Mouse (Mus musculus) liver, embryonic 14.5 days (tissue): ENCODE measurements around the gene Itga7. TPM values are rescaled to one million over a fixed set of nuclear protein-coding genes. Genes with fewer than 3 reads are reported as not detected.

Experiments used
- ATAC-seq: fragments of 200-750 bp; cut with Nextera tagmentation; 2 replicates; pipeline ENCODE4 v1.8.0; 2017; ENCODE audit warnings: moderate number of reproducible peaks, mild to moderate bottlenecking, moderate library complexity; ENCODE audit not compliant: insufficient read depth
- DNase-seq, 3 experiments: peaks; one replicate each; pipeline ENCODE4 v3.0.0-alpha.2; 2012 to 2013; ENCODE audit warnings: low read depth in 3 of 3, low spot score in 3 of 3
- H3K27ac ChIP-seq: fragments of 300-500 bp; sonication (generic); 2 replicates; pipeline ENCODE4 v1.5.1; 2014; ENCODE audit warnings: moderate library complexity, mild to moderate bottlenecking, control low read depth, inconsistent platforms
- H3K27me3 ChIP-seq: fragments of 300-500 bp; sonication (generic); 2 replicates; pipeline ENCODE4 v1.6.1; 2014; ENCODE audit warnings: mild to moderate bottlenecking, low read length, moderate library complexity; ENCODE audit not compliant: control insufficient read depth, insufficient read depth
- H3K36me3 ChIP-seq: fragments of 300-500 bp; sonication (generic); replicated peaks from 2 replicates; pipeline ENCODE4 v1.6.1; 2014; ENCODE audit warnings: low read depth; ENCODE audit not compliant: control insufficient read depth, insufficient read depth
- H3K4me1 ChIP-seq, 2 experiments: fragments of 200-500 bp in 1 of 2; fragments of 300-500 bp in 1 of 2; sonication (generic) in 1 of 2; replicated peaks; 2 replicates each; pipeline ENCODE4 v1.6.1; 2012 to 2014; ENCODE audit warnings: antibody characterized with exemption in 1 of 2, inconsistent platforms in 1 of 2, low read length in 1 of 2; ENCODE audit not compliant: control insufficient read depth in 2 of 2, insufficient read depth in 2 of 2
- H3K4me2 ChIP-seq: fragments of 300-500 bp; sonication (generic); 2 replicates; pipeline ENCODE4 v1.6.1; 2014; ENCODE audit warnings: low read depth, mild to moderate bottlenecking, control low read depth, moderate library complexity
- H3K4me3 ChIP-seq, 2 experiments: fragments of 200-500 bp in 1 of 2; fragments of 300-500 bp in 1 of 2; sonication (generic) in 1 of 2; 2 replicates each; pipeline ENCODE4 v1.5.1; 2012 to 2014; ENCODE audit warnings: low read depth in 2 of 2, low read length in 2 of 2, mild to moderate bottlenecking in 2 of 2, control low read depth in 1 of 2, inconsistent platforms in 1 of 2, moderate library complexity in 1 of 2; ENCODE audit not compliant: insufficient read depth in 1 of 2
- H3K9ac ChIP-seq: fragments of 300-500 bp; sonication (generic); replicated peaks from 2 replicates; pipeline ENCODE4 v1.6.1; 2014; ENCODE audit warnings: mild to moderate bottlenecking, control low read depth, moderate library complexity
- H3K9me3 ChIP-seq: fragments of 300-500 bp; sonication (generic); 2 replicates; pipeline ENCODE4 v1.6.1; 2016; ENCODE audit warnings: low read length, mixed read lengths; ENCODE audit not compliant: control insufficient read depth
- CTCF ChIP-seq: IDR thresholded peaks from 2 replicates; pipeline ENCODE4 v1.5.1; 2016; ENCODE audit warnings: antibody characterized with exemption, low read depth, control low read depth
- EP300 ChIP-seq: IDR thresholded peaks from 2 replicates; pipeline ENCODE4 v1.6.1; 2016; ENCODE audit warnings: antibody characterized with exemption, low read depth
- WGBS: fragments of 180-500 bp; shearing (Covaris S2); extraction: QIAGEN DNeasy Blood & Tissue Kit; methylation state at CpG from one replicate; pipeline ENCODE4 v1.1.7; 2014; ENCODE audit not compliant: insufficient replicate concordance; 5-methylcytosine and 5-hydroxymethylcytosine counted together
- polyA plus RNA-seq, 2 experiments: library from polyadenylated mRNA; depleted of rRNA in 1 of 2; stranded (reverse) in 1 of 2; unstranded in 1 of 2; fragments of >200 nt; fragmentation: Nextera tagmentation in 1 of 2; extraction: Ambion mirVana in 1 of 2; gene quantifications; 2 replicates each; pipeline versions ENCODE4 v1.2.1 to v1.2.3; 2012 to 2014

The Itga7 gene
- polyA plus RNA-seq, 2 experiments, result 0.15 to 0.19 TPM

DNA sequence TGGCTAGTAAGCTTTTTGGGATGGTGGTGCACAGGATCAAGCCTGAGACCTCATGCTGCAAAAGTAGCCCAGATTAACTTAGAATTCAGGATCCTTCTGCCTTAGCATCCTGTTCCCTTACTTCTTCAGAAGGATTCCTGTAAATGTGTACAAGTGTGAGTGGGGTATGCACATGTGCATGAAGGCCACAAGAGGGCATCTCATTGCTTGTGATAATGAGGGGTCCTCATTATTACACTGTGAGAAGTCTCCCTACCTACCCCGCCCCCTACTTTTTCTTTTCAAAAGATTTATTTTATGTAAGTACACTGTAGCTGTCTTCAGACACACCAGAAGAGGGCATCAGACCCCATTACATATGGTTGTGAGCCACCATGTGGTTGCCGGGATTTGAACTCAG lies 18.1 kb upstream of the Itga7 start:
- no peak overlapping the region for H3K4me2 ChIP-seq
- no peak overlapping the region for H3K4me3 ChIP-seq
- no peak overlapping the region for H3K27ac ChIP-seq
- H3K27me3 ChIP-seq, result peaks cover 4% of the 10 kb centered on the region
- peaks cover 0 to 3% of the 10 kb centered on the region in 2 experiments; a peak in 1 of 4 replicates for H3K4me1 ChIP-seq
- H3K36me3 ChIP-seq, result no peaks in the 10 kb centered on the region
- ATAC-seq (no peak), DNase-seq (no peak)
- 68% methylated on average over 2 of the region's 2 CpGs for WGBS
- TF ChIP-seq CTCF (no peak; the same call in 1 of the 2 replicates), EP300 (no peak)
- no peak overlapping the region for H3K9ac ChIP-seq
- no peaks in the 10 kb centered on the region for H3K9me3 ChIP-seq

DNA sequence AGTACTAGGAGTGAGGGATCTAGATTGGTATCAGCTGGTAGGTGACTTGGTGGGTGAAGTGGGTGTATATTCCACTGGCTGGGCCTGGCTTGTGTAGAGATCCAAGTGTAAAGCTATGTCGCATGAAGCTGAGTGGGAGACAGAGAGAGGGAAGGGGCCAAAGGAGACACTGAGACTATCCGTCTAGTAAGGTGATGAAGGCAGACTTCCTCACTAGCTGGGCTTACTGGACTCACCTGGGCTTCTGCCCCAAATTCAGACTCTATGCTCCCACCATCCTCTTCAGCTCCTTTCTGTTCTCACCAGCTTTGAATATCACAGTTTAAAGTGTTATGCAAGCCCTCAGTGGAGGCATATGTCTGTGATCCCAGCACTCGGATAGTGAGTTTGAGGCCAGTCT lies 17.0 kb upstream of the Itga7 start:
- no peak overlapping the region for H3K4me3 ChIP-seq
- H3K4me2 ChIP-seq, result no peak overlapping the region
- no peaks in the 10 kb centered on the region for H3K27me3 ChIP-seq
- ATAC-seq, result no peak
- no peak for DNase-seq
- WGBS, result 76% methylated on average over 3 of the region's 3 CpGs
- H3K36me3 ChIP-seq, result no peaks in the 10 kb centered on the region
- no peaks in the 10 kb centered on the region for H3K4me1 ChIP-seq
- H3K27ac ChIP-seq, result no peak overlapping the region
- TF ChIP-seq EP300 (no peak), CTCF (no peak)
- no peak overlapping the region for H3K9ac ChIP-seq
- no peaks in the 10 kb centered on the region for H3K9me3 ChIP-seq

DNA sequence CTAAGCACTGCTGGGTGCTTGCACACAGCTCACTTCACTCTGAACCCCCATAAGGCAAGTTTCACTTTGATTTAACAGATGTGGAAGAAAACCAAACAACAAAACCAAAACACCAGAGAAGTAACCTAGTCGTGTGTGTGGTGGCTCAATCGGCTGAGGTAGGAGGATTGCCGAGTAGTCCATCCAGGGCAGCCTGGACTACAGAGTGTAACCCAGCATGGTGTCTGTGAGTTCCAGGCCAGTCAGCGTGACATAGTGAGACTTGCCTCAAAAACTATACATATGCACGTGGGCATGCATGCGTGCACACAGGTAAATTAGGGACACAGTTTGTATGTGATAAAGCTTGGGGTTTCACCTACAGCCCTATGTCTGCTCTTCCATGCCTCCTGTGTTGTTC lies 16.2 kb upstream of the Itga7 start:
- H3K4me3 ChIP-seq, result no peak overlapping the region
- peaks cover 3 to 7% of the 10 kb centered on the region in 2 experiments; a peak in 2 of 4 replicates for H3K4me1 ChIP-seq
- DNase-seq (no peak), ATAC-seq (no peak)
- no peaks in the 10 kb centered on the region for H3K36me3 ChIP-seq
- 71% methylated on average over 6 of the region's 6 CpGs for WGBS
- no peak for TF ChIP-seq CTCF
- no peak for TF ChIP-seq EP300
- no peaks in the 10 kb centered on the region for H3K9me3 ChIP-seq
- H3K4me2 ChIP-seq, result no peak overlapping the region
- H3K9ac ChIP-seq, result no peak overlapping the region
- no peaks in the 10 kb centered on the region for H3K27me3 ChIP-seq
- no peak overlapping the region for H3K27ac ChIP-seq

DNA sequence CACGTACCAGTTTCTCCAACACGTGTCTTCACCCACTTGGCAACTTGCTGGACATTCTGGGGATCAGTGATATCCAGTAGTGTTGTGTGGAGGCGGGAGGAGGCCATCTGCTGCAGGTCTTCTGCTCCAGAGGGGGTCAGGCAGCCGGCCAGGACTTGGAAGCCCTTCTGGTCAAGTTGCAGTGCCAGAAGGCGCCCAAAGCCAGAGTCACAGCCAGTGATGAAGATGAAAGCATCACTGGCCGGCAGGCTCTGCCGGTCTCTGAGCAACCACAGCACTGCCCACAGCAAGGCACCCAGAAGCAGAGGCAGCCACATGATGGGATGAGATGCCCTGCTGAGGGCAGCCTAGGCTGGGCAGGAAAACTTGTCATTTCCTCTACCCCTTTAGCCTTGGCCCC lies 15.4 kb upstream of the Itga7 start:
- H3K4me2 ChIP-seq, result peak overlapping the region; percentile 23; the same call in 1 of the 2 replicates
- no peak overlapping the region for H3K27ac ChIP-seq

DNA sequence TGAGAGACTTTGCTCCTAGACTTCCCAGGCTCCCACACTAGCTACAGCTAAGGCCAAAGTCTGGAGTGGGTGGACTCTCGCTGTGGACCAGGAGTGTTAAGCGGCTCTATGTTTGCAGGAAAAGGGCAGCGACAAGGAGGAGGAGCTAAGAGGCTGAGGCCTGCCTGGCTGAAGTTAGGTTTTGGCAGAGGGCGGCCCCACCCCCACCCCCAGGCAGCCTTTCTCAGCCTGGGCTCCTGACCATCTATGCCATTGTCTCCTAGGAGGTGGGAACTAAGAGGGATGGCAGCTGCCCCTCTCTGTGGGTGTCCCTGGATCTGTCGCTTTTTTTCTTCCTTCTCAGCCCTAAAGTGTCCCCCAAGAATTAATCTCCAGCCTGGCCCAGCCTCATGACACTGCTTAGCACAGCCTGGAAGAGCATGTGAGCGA lies 14.4 kb upstream of the Itga7 start:
- Histone ChIP-seq H3K27ac (no peak overlapping the region), H3K36me3 (no peaks in the 10 kb centered on the region), H3K4me3 (no peak overlapping the region), H3K27me3 (no peaks in the 10 kb centered on the region), H3K9ac (no peak overlapping the region), H3K4me2 (no peak overlapping the region), H3K4me1 (peaks cover 12 to 17% of the 10 kb centered on the region in 2 experiments), H3K9me3 (no peaks in the 10 kb centered on the region)
- TF ChIP-seq CTCF, result no peak
- TF ChIP-seq EP300, result no peak
- DNase-seq, result peak; percentile 16 to 36 (median 24)
- WGBS, result 48% methylated on average over 6 of the region's 6 CpGs
- ATAC-seq, result no peak

More for the DNA sequence above, 15.4 kb upstream of the Itga7 start:
- Histone ChIP-seq H3K4me1 (peaks cover 7 to 11% of the 10 kb centered on the region in 2 experiments; a peak in 2 of 4 replicates), H3K9me3 (no peaks in the 10 kb centered on the region), H3K9ac (no peak overlapping the region), H3K27me3 (no peaks in the 10 kb centered on the region), H3K4me3 (no peak overlapping the region), H3K36me3 (no peaks in the 10 kb centered on the region)
- WGBS, result 63% methylated on average over 7 of the region's 7 CpGs
- DNase-seq, result no peak
- no peak for ATAC-seq
- no peak for TF ChIP-seq EP300
- no peak for TF ChIP-seq CTCF
